In the genomic region with DNA sequence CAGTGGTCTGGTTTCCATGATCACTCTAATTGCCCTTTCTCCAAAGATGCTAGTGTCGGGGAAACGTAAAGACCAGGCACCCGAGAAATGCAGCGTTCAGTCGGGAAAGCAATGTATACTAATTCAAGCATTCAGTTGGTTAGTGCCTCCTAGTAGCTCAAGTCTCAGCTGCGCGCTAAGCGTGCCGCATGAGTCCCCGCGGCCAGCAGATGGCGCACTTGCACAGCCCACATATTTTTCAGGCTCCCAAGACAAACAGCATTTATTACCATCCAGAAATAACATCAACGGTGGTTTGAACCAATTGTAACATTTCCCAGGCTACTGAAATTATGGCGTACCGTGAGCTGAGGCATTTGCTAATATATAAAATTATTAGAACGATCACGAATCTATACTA, we compare ENCODE assay signal across 8 mouse cellular contexts.
DNase-seq lines count a peak whose midpoint lies in the region; ATAC-seq and TF ChIP-seq lines count a peak whose summit lies in the region.

No protein-coding gene starts in this region.

- H3K36me3 ChIP-seq in forebrain, embryonic 16.5 days (ENCODE audit: control insufficient read depth, insufficient read depth): no peaks in the 10 kb centered on the region
- H3K36me3 ChIP-seq in midbrain, embryonic 10.5 days: no peaks in the 10 kb centered on the region

- TF ChIP-seq CTCF in Patski (IDR thresholded peaks at IDR 0.05): peak; percentile 98
- peak; percentile 97 for TF ChIP-seq CTCF in left cerebral cortex, adult 2 months (IDR thresholded peaks at IDR 0.05)

- WGBS in forebrain, embryonic 16.5 days: 11% methylated on average over 17 of the region's 17 CpGs
- 16% methylated on average over 17 of the region's 17 CpGs for WGBS in midbrain, embryonic 10.5 days

- POLR2A ChIA-PET in Patski (lab: Charles Lee): no interaction called here

- no peak overlapping the region for H3K9ac ChIP-seq in forebrain, embryonic 16.5 days (replicated peaks; ENCODE audit: low read depth, low read length)

- ATAC-seq in Patski: peak; percentile 35
- peak; percentile 70; the same call in 1 of the 2 replicates for ATAC-seq in cerebellum, adult (ENCODE audit: insufficient number of reproducible peaks, low FRiP score, low TSS enrichment)
- peak; percentile 92 for ATAC-seq in forebrain, embryonic 16.5 days
- no peak for ATAC-seq in monocyte, adult 5-6 weeks (replicated peaks; ENCODE audit: insufficient number of reproducible peaks, low FRiP score, low TSS enrichment, poor library complexity, severe bottlenecking)

- in situ Hi-C loops in Patski (cut with MboI; ENCODE audit: low pct_unique_long_range_greater_than_20kb): loop anchor here (5.0 to 25.0 kb wide), 4 partner anchors 179 to 586 kb away; no protein-coding TSS in a partner anchor

- peak; percentile 10 for DNase-seq in Patski (ENCODE audit: low read depth, low spot score)
- DNase-seq in hindlimb bud, embryonic 11.5 days (ENCODE audit: extremely low spot score, low read depth, low spot score): peak; percentile 58
- peak; percentile 85 to 89 for DNase-seq in left cerebral cortex, adult 2 months (ENCODE audit: extremely low spot score in 1 of 2, low spot score in 2 of 2)
- peak; percentile 85 for DNase-seq in midbrain, embryonic 10.5 days (ENCODE audit: low spot score)
- peak; percentile 14 for DNase-seq in skeletal muscle tissue, adult 2 months (ENCODE audit: low read depth, low spot score)

- intact Hi-C loops in left cerebral cortex, adult 2 months (cut with DNase I): loop anchor here (1.0 to 5.0 kb wide), 5 partner anchors 171 to 579 kb away; no protein-coding TSS in a partner anchor

- H3K4me2 ChIP-seq in forebrain, embryonic 16.5 days (ENCODE audit: low read length): no peak overlapping the region

- no peaks in the 10 kb centered on the region for H3K4me1 ChIP-seq in forebrain, embryonic 16.5 days (replicated peaks; ENCODE audit: control insufficient read depth, insufficient read depth, low read length)
- H3K4me1 ChIP-seq in midbrain, embryonic 10.5 days: no peaks in the 10 kb centered on the region

- no peak overlapping the region for H3K27ac ChIP-seq in forebrain, embryonic 16.5 days (ENCODE audit: low read length)
- no peak overlapping the region for H3K27ac ChIP-seq in left cerebral cortex, adult 2 months
- no peak overlapping the region for H3K27ac ChIP-seq in midbrain, embryonic 10.5 days (replicated peaks)

- CTCF ChIA-PET in Patski (lab: Charles Lee): interaction anchor here (1.1 kb wide), 1 partner anchor 483 kb away, joined by 3 read pairs; no protein-coding TSS in a partner anchor

- H3K9me3 ChIP-seq in forebrain, embryonic 16.5 days (ENCODE audit: control insufficient read depth, low read length): no peaks in the 10 kb centered on the region
- H3K9me3 ChIP-seq in midbrain, embryonic 10.5 days (replicated peaks): no peaks in the 10 kb centered on the region

- H3K27me3 ChIP-seq in Patski: no peaks in the 10 kb centered on the region
- peaks cover 6% of the 10 kb centered on the region; the same call in 1 of the 2 replicates for H3K27me3 ChIP-seq in forebrain, embryonic 16.5 days (replicated peaks; ENCODE audit: control insufficient read depth, insufficient read depth, low read length)
- peaks cover 7% of the 10 kb centered on the region; the same call in 1 of the 2 replicates for H3K27me3 ChIP-seq in midbrain, embryonic 10.5 days (ENCODE audit: low read depth, poor library complexity, severe bottlenecking)

- H3K4me3 ChIP-seq in forebrain, embryonic 16.5 days (replicated peaks; ENCODE audit: low read length): no peak overlapping the region
- H3K4me3 ChIP-seq in left cerebral cortex, adult 2 months: no peak overlapping the region
- no peak overlapping the region for H3K4me3 ChIP-seq in midbrain, embryonic 10.5 days

Comparison
In these comparisons a context has a peak if more than half of its experiments do, and no peak if none do; other contexts are left out.
1. DNase-seq: peak in every context shown above with its lines; median percentile 87 in left cerebral cortex, adult 2 months; 85 in midbrain, embryonic 10.5 days; 58 in hindlimb bud, embryonic 11.5 days; 14 in skeletal muscle tissue, adult 2 months; 10 in Patski.